15 mouse cellular contexts compared by ENCODE assay signal in the genomic region with DNA sequence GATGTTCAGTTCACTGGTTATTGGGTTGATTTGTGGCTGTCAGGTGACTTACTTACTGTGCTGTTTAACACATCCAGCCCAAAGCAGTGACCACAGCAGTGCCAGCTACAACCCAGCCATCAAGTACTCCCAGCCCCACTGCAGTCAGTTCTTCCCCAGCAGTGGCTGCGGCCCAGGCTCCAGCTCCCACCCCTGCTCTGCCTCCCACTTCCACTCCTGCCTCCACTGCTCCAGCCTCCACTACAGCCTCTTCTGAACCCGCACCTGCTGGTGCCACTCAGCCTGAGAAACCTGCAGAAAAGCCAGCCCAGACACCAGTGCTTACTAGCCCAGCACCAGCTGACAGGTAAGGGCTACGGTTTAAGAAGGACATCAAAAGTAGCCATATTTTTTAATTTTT.
"Had no signal": no experiment of that assay in that cellular context is flagged by ENCODE, and none has a peak within 500 bp of the region (broad histone marks: within the 10 kb centered on the region; RNA-seq: fewer than 3 reads in every experiment).

No protein-coding gene starts in this region.

- DNase-seq: retina, postnatal 1 day; right cerebral cortex, adult 18-20 months; right cerebral cortex, postnatal 14 days; right cerebral cortex, postnatal 25 days; right cerebral cortex, postnatal 4 days; spleen, adult 18-20 months; thymus, adult 18-20 months; thymus, adult 2 months; thymus, postnatal 14 days; thymus, postnatal 25 days; thymus, postnatal 36 days; thymus, postnatal 4 days had no signal

- H3K4me2 ChIP-seq: neural tube, embryonic 15.5 days; stomach, embryonic 15.5 days had no signal

- H3K9ac ChIP-seq: neural tube, embryonic 15.5 days; stomach, embryonic 15.5 days had no signal

- H3K27ac ChIP-seq: neural tube, embryonic 15.5 days; stomach, embryonic 15.5 days; stomach, postnatal 0 days had no signal

- H3K4me3 ChIP-seq: neural tube, embryonic 15.5 days; stomach, embryonic 15.5 days had no signal

- H3K9me3 ChIP-seq: neural tube, embryonic 15.5 days; stomach, embryonic 15.5 days had no signal

- H3K27me3 ChIP-seq: neural tube, embryonic 15.5 days; stomach, embryonic 15.5 days had no signal

- H3K4me1 ChIP-seq: stomach, embryonic 15.5 days had no signal
